Mouse (Mus musculus) heart, embryonic 14.5 days (tissue): ENCODE measurements around the gene Pirb. TPM values are rescaled to one million over a fixed set of nuclear protein-coding genes. Genes with fewer than 3 reads are reported as not detected.

ENCODE experiments used
- ATAC-seq: fragments of 200-750 bp; cut with Nextera tagmentation; 2 replicates; pipeline ENCODE4 v1.8.0; 2017; ENCODE audit warnings: low read depth, moderate TSS enrichment; ENCODE audit not compliant: insufficient number of reproducible peaks, insufficient read depth, low FRiP score
- H3K27ac ChIP-seq, 2 experiments: fragments of 200-500 bp in 1 of 2; fragments of 300-500 bp in 1 of 2; sonication (generic) in 1 of 2; replicated peaks in 1 of 2; 2 replicates each; pipeline ENCODE4 v1.5.1; 2012 to 2014; ENCODE audit warnings: low read depth in 2 of 2, low read length in 2 of 2, control low read depth in 1 of 2, mild to moderate bottlenecking in 1 of 2, mixed read lengths in 1 of 2; ENCODE audit not compliant: control insufficient read depth in 1 of 2, insufficient read depth in 1 of 2
- H3K27me3 ChIP-seq: fragments of 300-500 bp; sonication (generic); 2 replicates; pipeline ENCODE4 v1.6.1; 2014; ENCODE audit warnings: mild to moderate bottlenecking, low read length, control low read depth; ENCODE audit not compliant: control insufficient read depth, insufficient read depth
- H3K36me3 ChIP-seq: fragments of 300-500 bp; sonication (generic); 2 replicates; pipeline ENCODE4 v1.6.1; 2014; ENCODE audit warnings: mild to moderate bottlenecking, control low read depth, low read length, mixed read lengths; ENCODE audit not compliant: control insufficient read depth, insufficient read depth
- H3K4me1 ChIP-seq, 2 experiments: fragments of 200-500 bp in 1 of 2; fragments of 300-500 bp in 1 of 2; sonication (generic) in 1 of 2; 2 replicates each; pipeline ENCODE4 v1.6.1; 2012 to 2014; ENCODE audit warnings: low read length in 2 of 2, control low read depth in 1 of 2, mixed read lengths in 1 of 2; ENCODE audit not compliant: control insufficient read depth in 2 of 2, insufficient read depth in 2 of 2
- H3K4me2 ChIP-seq: fragments of 300-500 bp; sonication (generic); 2 replicates; pipeline ENCODE4 v1.6.1; 2014; ENCODE audit warnings: mild to moderate bottlenecking, low read length
- H3K4me3 ChIP-seq, 2 experiments: fragments of 200-500 bp in 1 of 2; fragments of 300-500 bp in 1 of 2; sonication (generic) in 1 of 2; 2 replicates each; pipeline ENCODE4 v1.5.1; 2012 to 2014; ENCODE audit warnings: low read length in 2 of 2, mild to moderate bottlenecking in 2 of 2, control low read depth in 1 of 2, low read depth in 1 of 2, moderate library complexity in 1 of 2; ENCODE audit not compliant: control insufficient read depth in 1 of 2, insufficient read depth in 1 of 2
- H3K9ac ChIP-seq: fragments of 300-500 bp; sonication (generic); 2 replicates; pipeline ENCODE4 v1.6.1; 2014; ENCODE audit warnings: mild to moderate bottlenecking, low read length
- H3K9me3 ChIP-seq: fragments of 300-500 bp; sonication (generic); 2 replicates; pipeline ENCODE4 v1.6.1; 2016; ENCODE audit warnings: low read length, control low read depth; ENCODE audit not compliant: control insufficient read depth
- WGBS: fragments of 180-500 bp; shearing (Covaris S2); extraction: QIAGEN DNeasy Blood & Tissue Kit; methylation state at CpG from one replicate; pipeline ENCODE4 v1.1.7; 2014; 5-methylcytosine and 5-hydroxymethylcytosine counted together
- polyA plus RNA-seq: library from polyadenylated mRNA; unstranded; fragments of >200 nt; fragmentation: Nextera tagmentation; extraction: Ambion mirVana; gene quantifications from 2 replicates; pipeline ENCODE4 v1.2.1, GENCODE M21; 2014

Pirb gene
- polyA plus RNA-seq, 1 experiment from 2014 or later = 0.27 TPM

DNA sequence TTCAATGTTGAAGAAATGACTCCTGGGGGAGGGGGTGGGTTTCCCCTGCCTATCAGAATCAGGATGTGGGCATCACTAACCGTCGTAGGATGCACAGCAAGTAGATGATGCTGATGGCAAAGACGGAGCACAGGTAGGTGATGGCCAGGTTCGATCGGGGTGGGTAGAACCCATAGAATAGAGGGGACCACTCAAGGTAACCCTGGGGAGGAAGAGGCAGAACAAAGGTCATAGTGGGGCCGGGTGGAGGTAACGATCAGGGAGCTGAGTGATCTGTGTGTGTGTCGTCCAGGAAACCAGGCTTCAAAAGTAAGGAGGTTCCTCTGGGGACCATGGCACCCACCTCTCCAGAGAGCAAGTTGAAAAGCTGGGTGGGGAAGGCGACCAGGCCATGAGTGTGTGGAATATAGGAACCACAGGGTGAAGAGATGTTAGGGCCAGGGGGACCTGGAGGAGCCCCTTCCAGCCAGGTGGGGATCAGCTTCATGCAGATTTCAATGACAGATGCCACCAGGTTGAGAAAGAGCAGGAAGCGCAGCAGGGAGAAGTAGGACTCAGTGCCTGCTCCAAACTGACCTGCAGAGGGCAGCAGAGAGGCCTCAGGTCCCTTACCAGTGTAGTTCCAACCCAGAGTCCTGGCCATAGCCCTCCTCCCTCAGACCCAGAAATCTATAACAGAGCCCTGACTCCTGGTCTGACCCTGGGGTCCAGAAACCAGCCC lies 45.5 kb downstream of the Pirb start:
- H3K9ac ChIP-seq = no peak overlapping the region
- H3K27ac ChIP-seq = no peak overlapping the region
- ATAC-seq = no peak
- WGBS = 62% methylated on average over 10 of the region's 10 CpGs
- H3K9me3 ChIP-seq = no peaks in the 10 kb centered on the region
- H3K4me2 ChIP-seq = no peak overlapping the region
- no peaks in the 10 kb centered on the region for H3K4me1 ChIP-seq
- no peaks in the 10 kb centered on the region for H3K27me3 ChIP-seq
- H3K36me3 ChIP-seq = 0 out of 2 replicates have a peak, but pooled peaks cover 4% of the 10 kb centered on the region
- no peak overlapping the region for H3K4me3 ChIP-seq

DNA sequence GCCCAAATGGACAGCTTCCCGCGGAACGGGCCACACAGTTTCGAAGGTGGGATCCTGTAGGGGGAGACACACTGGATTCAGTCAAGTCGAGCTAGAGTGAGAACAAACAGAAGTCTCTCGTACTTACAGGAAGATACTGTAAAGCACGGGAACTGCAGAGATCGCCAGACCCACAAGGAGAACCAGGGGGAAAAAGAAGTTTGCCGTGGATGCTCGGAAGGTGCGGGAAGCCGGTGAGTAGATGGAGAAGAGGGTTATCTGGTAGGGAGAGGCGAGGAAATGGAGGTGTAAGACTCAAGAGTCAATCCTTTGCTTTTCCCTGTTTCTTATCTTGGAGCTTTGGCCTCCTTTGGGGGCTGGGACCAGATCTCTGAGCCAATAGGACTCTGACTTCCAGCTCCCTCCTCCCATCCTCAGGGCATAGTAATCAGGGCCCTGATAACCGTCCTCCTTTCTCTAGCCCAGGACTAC lies 53.2 kb downstream of the Pirb start:
- Histone ChIP-seq H3K4me1 (peaks cover 12 to 18% of the 10 kb centered on the region in 2 experiments), H3K27me3 (no peaks in the 10 kb centered on the region), H3K36me3 (peaks cover 17% of the 10 kb centered on the region), H3K9ac (peak overlapping the region; percentile 56), H3K27ac (0 out of 4 replicates have a peak overlapping the region, but pooled peaks of 1 of the 2 experiments have one; percentile 14), H3K4me3 (peak overlapping the region; percentile 17 to 29), H3K9me3 (no peaks in the 10 kb centered on the region), H3K4me2 (peak overlapping the region; percentile 62)
- 5% methylated on average over 14 of the region's 14 CpGs for WGBS
- no peak for ATAC-seq

DNA sequence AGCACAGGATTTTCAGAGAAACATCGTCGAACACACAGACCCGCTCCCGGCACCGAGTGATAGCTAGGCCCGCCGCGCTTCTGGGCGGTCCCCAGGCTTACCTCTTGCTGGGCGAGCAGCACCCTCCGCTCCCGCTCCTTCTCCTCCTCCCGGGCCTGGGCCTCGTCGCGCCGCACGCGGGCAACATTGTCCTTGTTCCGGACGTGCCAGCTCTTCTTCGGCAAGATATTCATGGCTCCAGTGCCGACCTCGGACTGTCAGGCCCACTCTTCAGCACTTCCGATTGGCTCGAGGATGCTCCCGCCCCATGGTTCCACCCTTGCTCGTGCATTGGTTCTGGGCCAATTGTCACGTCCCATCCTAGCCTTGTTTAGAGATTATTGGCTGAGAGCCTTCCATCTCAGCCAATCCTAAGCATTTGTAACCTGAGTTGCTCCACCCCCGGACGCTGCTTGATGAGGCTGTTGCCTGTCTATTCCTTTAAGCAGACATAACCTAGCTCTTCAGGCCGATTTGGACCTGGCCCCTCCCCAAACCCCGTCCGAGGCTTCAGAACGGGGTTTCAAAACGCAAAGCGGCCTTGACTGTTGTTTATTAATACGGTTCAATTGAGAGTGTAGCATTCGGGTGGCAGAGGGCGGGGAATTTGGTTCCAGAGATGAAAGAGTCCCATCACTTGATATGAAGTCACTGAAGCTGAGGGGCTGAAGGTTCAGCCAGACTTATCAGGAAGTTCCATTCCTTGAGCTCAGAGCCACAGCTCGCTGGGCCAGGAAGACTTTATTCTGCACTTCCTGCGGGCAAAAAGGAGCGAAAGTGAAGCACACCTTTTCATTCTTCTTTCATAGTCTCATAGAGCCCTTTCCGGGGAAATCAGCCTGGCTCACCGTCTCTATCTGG lies 54.7 kb downstream of the Pirb start, which contains the start of gene Leng1:
Gene Leng1, minus strand, starts transcription at position 626 of the 900 bp plus-strand sequence.
- WGBS = 3% methylated on average over 45 of the region's 45 CpGs
- Histone ChIP-seq H3K4me2 (peak within 1 kb of the TSS; percentile 70), H3K9me3 (no peaks in the 10 kb centered on the region), H3K36me3 (peaks cover 32% of the 10 kb centered on the region), H3K9ac (peak within 1 kb of the TSS; percentile 96), H3K4me1 (peaks cover 12 to 18% of the 10 kb centered on the region in 2 experiments), H3K27ac (peak within 1 kb of the TSS; percentile 88 to 91), H3K4me3 (peak within 1 kb of the TSS; percentile 66 to 78), H3K27me3 (no peaks in the 10 kb centered on the region)
- ATAC-seq = peak; percentile 97

DNA sequence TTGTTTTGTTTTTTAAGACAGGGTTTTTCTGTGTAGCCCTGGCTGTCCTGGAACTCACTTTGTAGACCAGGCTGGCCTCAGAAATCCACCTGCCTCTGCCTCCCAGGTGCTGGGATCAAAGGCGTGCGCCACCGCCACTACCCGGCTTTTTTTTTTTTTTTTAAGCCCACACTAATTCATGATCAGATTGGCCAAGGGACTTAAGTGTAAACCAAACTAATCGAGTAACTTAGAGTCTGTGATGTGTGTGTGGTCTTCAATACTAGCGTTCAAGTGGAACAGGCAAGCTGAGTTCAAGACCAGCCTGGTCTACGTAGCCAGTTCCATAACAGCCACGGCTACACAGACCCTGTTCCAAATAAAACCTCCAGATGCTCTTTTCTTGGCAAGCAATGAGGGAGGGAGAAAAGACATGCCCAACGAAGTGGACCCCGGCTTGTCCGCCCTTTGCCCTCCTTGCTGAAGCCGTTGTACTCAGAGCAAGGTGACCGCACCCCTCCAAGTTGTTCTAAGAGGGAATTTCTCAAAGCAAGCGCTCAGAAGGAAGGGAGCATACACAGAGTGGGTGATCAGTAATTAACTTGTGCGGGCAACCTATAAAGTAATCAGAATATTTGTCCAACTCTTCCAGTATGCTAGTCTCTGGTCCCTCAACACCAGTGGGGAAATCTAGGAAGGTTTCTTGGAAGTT lies 55.5 kb downstream of the Pirb start:
- Histone ChIP-seq H3K27me3 (no peaks in the 10 kb centered on the region), H3K36me3 (peaks cover 40% of the 10 kb centered on the region), H3K9me3 (no peaks in the 10 kb centered on the region), H3K4me2 (peak overlapping the region; percentile 70), H3K4me3 (peak overlapping the region; percentile 66 to 78), H3K9ac (peak overlapping the region; percentile 96), H3K27ac (peak overlapping the region; percentile 82 to 91), H3K4me1 (peaks cover 12 to 18% of the 10 kb centered on the region in 2 experiments)
- no peak for ATAC-seq
- 25% methylated on average over 15 of the region's 15 CpGs for WGBS

Other genes starting within 250 kb of the Pirb start
- not detected in 2 replicates for gene Tarm1, start 217.8 kb downstream of the Pirb start, polyA plus RNA-seq
- 0.15 TPM in 2 replicates for gene Oscar, start 104.2 kb downstream of the Pirb start, polyA plus RNA-seq
- 962 and 1,026 TPM in 2 replicates for gene Ndufa3, start 103.0 kb downstream of the Pirb start, polyA plus RNA-seq
- gene Tfpt, start 90.5 kb downstream of the Pirb start, polyA plus RNA-seq = 13.7 and 18.2 TPM in 2 replicates
- 51.9 and 54.8 TPM in 2 replicates for gene Prpf31, start 90.4 kb downstream of the Pirb start, polyA plus RNA-seq
- gene Cnot3, start 75.1 kb downstream of the Pirb start, polyA plus RNA-seq = 30.4 and 32.4 TPM in 2 replicates
- 15.5 and 16.0 TPM in 2 replicates for gene Leng1, start 54.6 kb downstream of the Pirb start, polyA plus RNA-seq
- 2.9 and 3.9 TPM in 2 replicates for gene Tmc4, start 42.8 kb downstream of the Pirb start, polyA plus RNA-seq
- 205 and 234 TPM in 2 replicates for gene Tsen34, start 27.5 kb downstream of the Pirb start, polyA plus RNA-seq
- 25.5 and 28.4 TPM in 2 replicates for gene Mboat7, start 26.9 kb downstream of the Pirb start, polyA plus RNA-seq
- gene Rps9, start 16.4 kb downstream of the Pirb start, polyA plus RNA-seq = 914 and 1,003 TPM in 2 replicates
- not detected in 2 replicates for gene Gm15448, start 105.3 kb upstream of the Pirb start, polyA plus RNA-seq
- gene Pira2, start 124.7 kb upstream of the Pirb start, polyA plus RNA-seq = 0.15 TPM in 2 replicates
- gene Gm14548, start 177.7 kb upstream of the Pirb start, polyA plus RNA-seq = not detected in 2 replicates
- 0.11 TPM in 1 of 2 replicates, not detected in the other for gene Lilra6, start 195.1 kb upstream of the Pirb start, polyA plus RNA-seq